Mouse (Mus musculus) cerebellum, postnatal 36 days (tissue): ENCODE results near the gene Arhgap19.

Experiments used
- DNase-seq, 2 experiments: peaks; one replicate each; pipeline ENCODE4 v3.0.0; 2021 to 2022; ENCODE audit warnings: mixed read lengths in 2 of 2

The Arhgap19 gene

DNA sequence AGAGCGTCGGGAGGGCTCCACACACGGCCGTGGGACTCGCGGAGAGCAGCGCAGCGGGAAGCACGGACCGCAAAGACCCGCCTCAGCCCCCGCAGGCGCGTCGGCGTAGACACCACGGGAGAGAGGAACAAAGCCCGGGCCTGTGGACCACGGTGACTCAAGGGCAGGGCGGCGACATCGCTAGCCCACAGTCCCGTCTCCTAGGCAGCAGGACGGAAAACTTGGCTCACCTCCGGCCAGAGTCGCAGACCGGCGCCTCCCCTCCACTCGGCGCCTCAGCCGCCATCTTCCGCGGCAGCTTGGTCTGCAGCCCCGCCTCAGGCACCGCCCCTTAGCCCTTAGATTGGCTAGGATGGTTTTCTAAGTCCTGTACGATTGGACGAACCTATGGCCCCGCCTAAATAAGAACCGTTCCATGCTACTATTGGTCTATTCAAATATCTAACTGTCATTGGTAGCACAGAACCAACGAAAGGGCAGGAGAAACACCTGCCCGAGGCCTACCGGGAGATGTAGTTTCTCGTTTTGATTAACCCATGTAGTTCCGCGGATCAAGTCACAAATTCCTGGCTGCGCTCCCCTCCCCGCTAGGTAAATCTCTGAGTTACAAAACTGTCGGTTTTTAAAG is at the start of gene Arhgap19:
Arhgap19 (minus strand) TSS at position 306 of the 628 bp plus-strand sequence.
- peak; percentile 87 for DNase-seq

DNA sequence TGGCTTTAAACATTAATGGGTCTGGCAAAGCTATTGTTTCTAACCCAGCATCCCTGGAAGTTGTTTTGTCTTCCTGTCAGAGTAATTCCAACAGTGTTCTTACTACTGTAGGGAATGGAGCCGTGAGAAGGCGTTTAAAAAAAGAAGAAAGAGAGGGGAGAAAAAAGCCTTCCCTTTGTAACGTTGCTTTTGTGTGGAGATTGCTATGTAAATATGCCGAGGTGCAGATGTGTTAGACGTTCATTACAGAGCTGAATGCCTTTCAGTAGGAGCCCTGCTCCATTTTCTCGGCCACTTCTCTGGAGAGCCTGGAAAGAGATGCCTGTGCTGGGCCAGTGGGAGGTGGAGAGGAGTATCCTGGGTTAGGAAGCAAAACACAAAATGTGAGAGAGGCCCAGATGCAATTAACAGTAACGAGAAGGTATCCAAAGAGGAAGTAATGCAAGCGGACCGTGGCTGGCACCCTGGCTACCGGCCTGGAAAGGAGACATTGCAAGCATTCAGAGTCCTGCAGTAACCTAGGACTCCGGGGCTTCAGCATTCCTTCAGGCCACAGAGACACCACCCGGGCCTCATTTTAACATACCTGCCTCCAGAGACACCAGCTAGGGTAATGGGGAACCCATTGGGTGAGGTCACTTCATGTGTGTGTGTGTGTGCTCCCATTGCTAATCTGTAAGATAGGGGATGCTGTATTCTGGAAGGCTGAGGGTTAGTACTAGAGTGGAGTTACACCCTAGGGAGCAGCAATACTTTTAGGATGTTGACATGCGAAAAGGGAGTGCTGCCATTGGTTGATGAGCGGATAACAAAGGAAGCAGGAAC is 49.1 kb upstream of the Arhgap19 start:
- no peak for DNase-seq

DNA sequence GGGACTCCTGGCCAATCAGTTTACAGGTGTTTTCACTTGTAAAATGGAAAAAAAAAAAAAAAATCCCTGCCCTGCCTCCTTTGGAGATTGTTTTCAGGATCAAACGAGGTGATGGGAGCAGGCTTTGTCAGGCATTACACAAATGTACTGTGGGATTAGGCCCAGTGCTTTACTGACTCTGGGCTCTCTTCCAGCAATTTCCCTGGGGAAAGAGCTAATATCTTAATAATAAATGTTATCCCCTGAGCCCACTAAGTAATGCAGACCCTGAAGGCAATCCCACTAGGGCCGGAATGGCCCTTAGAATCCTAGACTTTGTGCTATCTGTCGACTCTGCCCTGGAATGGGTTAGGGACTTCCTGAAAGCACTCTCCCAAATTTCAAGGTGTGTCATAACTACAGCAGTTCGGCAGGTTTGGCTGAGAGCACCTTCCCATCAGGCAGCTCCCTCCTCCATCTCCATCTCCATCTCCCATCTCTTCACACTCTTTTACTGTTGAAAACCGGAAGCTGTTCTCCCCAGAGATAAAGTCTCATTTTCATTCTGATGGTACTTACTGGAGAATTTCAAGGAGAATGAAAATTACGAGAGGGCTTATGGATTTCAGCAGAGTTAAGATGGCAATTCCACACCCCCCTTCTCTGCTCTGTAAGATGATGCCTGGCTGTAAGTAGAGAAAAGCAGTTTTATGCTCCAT is 48.3 kb upstream of the Arhgap19 start:
- DNase-seq, result no peak

DNA sequence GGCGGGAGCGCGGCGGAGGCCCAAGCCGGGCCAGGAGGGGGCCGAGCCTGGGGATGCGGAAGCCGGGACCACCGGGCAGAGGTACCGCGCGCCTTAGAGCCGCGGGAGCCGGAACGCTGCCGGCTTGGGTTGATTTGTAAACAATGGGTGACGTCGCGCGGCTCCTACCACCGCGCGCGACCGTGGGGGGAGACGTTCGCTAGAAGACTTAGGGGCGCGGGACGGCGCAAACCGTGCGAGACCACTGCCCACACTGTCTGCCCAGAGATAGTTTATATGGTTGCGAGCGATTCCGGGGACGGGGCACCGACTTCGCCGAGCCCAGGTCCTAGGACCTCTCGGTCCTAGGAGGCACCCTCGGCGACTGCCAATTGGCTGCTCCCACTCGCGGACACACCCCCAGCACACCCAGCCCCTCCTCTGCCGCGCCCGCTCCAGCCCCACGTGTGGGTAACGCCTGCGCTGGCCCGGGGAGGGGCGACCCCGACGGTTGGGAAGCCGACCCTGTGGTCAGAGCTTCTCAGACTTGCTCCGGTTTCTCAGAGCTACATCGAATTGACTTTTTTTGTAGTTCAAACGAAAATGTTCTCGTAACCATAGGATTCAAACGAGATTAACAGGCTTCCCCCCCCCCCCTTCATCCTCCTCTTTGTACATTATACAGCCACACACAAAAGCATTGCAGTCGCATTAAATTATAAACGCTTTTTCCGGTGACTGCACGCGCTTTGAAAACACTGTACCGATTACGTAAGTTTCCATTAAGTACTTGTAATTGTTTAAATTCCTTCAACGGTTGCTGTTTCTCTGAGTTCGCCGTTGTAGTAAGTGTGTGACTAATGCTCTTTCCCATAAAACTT is 46.4 kb upstream of the Arhgap19 start, which contains the start of gene Frat2:
Frat2 (minus strand) TSS at position 141 of the 860 bp plus-strand sequence.
- DNase-seq, result peak; percentile 86 to 87

DNA sequence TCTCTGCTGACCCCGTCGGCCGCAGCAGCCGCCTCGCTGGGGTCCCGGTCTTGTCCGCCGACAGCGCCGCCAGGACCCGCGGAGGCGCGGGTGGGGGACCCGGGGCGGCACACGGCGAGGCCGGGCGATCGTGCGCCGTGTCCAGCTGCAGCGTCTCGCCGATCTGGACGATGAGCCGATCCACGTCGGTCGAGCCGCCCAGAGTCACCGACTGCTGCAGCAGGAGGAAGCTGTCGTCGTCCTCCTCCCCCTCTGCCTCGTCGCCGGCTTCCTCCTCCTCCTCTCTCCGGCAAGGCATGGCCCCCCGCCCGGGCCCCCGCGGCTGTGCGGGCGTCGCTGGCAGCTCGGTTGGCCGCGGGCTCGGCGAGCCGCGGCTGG is 45.8 kb upstream of the Arhgap19 start:
- peak in 1 of 2 experiments; percentile 46 for DNase-seq

DNA sequence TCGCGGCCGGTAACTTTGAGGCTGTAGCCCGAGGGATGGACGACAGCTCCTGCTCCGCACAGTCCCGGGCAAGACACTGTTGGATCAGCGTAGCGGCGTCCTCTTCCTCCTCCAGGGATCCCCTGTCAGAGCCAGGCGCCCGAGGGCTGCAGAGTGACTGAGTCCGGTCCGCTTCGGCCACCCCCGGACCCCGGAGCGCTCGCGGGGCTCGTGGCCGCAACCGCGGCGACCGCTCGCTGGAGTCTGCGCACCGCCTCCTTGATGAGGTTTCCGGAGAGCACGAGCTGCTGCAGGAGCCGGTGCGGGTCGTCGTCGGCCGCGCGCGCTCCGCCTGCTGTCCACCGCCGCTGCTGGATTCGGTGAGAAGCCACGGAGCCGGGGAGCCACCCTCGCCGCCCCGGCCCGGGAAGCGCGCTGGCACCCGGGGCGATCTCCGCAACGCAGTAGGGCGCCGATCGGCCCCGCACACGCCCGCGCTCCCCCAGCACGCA is 45.3 kb upstream of the Arhgap19 start:
- peak; percentile 48 to 55 for DNase-seq

DNA sequence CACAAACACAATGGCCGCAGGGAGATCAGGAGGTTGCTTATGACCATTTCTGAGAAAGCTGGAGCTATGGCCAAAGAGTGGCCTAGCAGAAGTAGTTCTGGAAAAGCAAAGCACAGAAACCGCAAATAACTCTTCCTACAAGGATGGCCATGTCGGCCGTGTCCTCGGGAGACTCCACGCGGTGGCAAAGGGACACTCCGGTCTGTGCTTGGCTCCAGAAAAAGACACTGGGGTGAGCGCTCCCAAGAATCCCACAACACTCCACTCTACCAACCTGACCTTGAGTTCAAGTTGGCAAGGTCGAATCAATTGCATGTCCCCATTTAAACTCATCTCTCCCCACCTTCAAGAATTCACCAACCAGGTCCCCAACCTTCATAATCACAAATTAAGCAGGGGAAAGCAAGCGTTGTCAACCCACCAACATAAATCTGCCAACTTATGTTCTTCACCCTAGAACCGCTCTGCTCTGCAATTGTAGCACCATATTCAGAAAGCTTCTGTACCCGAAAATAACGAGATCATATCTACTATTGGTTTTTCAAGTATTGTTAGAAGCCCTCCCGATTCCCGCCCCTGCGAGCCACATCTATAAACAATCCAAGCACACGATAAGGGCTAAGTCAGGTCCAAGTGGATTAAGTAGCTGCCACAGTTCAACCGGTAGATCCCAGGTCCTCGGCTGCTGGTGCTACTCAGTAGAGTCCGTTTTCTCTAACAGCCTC is 44.7 kb upstream of the Arhgap19 start:
- DNase-seq, result peak; percentile 40 to 50

DNA sequence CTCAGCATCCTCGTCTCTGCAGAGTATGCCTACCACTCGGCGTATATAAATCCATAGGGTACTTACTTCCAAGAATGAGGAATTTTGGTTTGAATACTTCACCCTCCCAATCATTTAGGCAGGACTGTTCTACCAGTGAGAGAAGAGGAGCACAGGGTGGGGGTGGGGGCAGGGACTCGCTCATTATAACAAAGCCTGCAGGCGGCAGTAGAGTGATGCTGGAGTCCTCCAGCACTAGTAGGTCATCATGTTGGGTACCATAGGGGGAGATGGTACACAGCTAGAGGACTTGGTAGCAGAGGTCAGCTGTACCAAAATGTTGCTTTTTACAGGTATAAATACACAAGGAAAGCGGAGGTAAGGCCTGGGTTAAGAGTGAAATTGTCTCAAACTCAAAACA is 42.5 kb upstream of the Arhgap19 start:
- DNase-seq, result no peak

DNA sequence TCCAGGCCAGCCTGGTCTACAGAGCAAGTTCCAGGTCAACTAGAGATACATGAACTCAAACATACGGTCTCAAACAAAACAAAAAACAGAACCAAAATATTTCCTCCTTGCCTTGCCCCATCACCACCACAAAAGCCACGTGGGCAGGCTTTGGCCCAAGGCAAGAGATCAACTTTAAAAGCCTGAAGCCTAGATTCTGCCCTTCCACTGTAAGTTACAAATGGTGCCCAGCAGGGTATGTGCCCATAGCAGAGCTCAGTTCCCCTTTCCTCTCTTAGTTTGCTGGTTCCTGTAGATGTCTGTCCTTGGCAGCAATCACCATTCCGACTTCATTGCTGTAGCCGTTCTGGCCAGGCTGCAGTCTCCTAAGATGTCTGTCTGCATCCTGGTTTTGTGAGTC is 40.9 kb upstream of the Arhgap19 start:
- no peak for DNase-seq

DNA sequence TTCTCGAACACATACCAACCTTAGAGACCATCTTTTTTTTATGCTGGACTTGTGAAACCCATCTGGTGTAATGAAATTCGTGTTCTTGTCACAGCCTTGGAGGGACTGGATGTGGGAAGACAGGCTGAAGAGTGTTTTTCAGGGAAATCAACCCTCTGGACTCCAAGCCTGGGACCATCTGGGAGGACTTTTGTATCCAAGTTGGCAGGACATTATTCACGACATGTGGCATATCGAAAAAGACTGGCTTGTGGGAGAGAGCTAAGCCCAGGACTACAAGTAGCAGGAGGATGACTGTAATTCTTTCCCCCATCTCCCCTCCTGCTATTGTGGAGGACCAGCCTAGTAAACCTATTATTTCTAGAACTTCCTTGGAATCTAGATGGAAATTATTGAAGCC is 40.3 kb upstream of the Arhgap19 start:
- peak; percentile 43 to 52 for DNase-seq

DNA sequence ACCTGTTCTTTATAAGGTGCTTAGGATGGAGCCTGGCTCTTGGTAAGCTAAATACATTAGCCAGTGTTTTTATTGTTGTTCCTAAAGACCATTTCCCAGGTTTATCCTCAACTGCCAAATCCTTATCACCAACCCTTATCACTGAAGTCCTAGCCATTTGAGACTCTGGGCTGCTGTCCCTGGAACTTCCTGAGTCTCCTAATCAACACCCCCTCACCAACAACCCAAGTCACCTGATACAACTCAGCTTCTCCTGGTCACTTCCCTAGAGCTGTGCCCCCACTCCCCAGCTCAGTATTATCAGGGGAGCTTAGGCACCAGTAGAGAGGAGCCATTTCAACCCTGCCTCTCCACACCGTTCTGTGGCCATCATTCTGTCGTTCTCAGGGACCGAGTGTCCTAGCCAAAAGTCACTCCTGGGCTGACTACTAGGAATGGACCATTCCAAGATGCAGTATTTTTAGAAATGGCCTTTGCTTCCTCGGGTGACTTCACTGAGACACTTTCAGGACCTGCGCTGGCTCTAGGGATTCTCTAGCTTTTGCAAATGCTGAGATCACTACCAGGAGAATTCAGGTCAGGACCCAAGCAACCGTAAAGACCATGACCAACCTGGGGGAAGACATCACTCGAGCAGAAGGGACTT is 39.4 kb upstream of the Arhgap19 start:
- no peak for DNase-seq

DNA sequence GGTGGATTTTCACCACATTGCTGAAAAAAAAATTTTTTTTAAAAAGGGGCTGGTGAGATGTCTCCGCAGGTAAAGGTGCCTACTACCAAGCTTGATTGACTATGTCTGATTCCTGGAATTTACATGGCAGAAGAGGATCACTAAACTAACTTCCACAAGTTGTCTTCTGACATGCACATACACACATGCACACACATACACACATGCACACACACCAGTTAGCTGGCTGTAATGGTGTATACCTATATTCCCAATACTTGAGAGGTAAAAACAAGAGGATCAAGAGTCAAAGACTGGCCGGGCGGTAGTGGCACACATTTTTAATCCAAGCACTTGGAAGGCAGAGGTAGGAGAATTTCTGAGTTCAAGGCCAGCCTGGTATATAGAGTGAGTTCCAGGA is 37.8 kb upstream of the Arhgap19 start:
- DNase-seq, result no peak

DNA sequence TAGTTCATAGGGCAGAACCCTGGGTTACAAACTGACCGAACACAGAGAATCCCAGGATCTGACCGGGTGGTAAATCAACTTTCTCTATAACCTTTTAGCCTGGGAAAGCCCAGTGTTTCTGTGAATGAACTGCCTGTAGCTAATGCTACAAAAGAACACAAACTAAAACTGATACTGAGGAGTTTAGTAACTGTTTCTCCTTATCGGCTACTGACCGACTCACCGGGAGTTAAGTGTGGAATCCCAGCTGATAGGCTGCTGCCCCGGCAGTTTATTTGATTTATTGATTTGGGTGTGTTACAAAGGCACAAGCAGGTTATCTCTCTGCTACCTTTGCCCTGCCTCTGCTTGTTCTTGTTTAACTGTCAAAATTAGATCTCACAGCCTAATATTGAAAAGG is 37.0 kb upstream of the Arhgap19 start:
- no peak for DNase-seq

DNA sequence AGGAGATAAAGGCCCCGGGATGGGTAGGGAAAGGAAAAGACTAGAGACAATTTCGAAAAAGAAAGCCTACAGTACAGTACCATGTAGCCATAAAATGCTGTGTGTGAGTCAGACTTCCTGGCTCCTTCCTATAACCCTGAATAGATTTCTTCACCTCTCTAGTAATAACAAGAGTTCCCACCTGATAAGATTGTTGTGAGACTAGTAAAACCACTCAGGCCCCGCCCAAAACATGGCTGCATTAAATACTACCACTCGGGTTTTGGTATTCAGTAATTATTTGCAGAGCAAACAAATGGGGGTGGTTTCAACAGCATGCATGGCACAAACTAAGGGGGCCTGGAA is 36.0 kb upstream of the Arhgap19 start:
- no peak for DNase-seq

DNA sequence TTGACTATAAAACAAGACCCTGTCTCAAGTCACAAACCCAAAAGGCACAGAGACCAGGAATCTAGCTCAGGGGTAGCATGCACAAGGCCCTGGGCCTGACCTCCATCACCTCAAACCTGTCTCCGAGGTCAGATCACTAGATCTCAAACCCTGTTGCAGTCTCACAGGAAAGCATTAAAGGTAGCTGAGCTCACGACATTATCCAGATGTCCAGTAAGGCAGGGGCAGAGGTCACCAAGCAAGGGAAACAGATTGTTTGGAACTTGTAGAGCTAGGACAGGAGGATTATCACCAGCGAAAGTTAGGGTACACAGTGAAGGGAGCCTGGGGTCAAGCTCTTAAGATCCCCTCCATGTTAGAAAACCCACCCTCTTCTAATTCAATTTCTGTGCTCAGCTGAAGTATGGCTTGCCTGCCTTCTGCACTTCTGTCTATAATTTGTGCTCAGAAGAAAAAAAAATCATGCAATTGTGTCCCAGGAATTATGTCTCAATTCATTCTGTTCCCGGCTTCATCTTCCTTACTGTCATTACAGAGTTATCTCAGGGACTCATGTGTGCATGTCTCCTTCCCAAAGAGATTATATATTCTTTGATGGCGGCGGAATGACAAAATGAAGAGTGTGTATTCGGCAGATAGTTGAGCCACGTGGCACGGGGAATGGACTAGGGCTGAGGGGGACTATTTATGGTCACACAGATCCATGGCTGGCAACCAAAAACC is 35.5 kb upstream of the Arhgap19 start:
- DNase-seq, result no peak

DNA sequence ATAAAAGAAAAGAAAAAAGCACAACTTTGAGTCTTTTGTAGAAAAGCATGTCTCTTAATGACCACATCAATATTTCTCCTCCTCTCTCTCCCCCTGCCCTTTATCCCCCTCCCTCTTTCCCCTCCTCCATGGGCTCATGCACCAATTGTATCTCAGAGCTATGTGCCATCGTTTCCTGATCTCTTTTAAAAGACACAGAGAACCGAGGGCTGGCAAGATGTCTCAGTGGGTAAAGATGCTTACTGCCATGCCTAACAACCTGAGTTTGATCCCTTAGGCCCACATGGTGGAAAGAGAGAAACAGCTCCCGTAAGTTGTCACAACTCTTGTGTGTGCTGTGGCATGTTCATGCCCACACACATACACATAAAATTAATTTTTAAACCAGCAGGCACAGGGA is 34.9 kb upstream of the Arhgap19 start:
- no peak for DNase-seq

DNA sequence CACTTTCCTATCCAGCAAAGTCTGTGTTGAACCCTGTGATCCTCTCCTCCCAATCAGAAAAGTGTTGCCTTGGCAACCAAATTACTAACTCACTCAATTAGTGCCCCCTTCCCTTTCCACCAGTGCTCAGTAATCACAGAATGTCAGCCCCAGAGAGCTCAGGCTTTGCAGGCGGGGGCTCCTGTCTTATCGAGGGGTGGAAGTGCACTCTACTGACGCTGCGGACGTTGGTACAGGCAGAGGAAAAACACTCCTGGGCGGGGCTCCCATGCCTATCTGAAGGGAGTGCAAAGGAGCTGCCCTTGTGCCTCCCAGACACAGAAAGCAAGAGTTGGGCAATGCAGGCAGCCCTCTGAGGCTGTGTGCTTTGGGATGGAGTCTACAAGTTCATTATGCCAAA is 34.0 kb upstream of the Arhgap19 start:
- DNase-seq, result no peak

DNA sequence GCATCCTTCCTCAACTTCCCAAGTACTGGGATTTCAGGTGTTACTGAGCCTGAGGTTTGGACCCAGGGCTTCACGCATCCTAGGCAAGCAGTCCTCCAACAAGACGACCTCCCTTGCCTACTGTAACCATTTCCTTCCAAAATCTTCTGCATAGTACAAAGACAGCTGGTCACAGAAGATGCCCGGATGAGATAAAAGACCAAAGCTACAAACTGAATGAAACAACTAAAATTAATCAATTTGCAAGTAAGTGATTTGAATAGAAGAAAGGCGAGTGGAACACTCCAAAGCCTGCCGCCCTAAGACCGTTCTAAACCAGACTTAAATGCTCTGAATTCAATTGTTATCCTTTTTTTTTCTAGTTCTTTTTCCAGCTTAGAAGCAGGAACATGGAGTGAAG is 33.6 kb upstream of the Arhgap19 start:
- DNase-seq, result no peak

DNA sequence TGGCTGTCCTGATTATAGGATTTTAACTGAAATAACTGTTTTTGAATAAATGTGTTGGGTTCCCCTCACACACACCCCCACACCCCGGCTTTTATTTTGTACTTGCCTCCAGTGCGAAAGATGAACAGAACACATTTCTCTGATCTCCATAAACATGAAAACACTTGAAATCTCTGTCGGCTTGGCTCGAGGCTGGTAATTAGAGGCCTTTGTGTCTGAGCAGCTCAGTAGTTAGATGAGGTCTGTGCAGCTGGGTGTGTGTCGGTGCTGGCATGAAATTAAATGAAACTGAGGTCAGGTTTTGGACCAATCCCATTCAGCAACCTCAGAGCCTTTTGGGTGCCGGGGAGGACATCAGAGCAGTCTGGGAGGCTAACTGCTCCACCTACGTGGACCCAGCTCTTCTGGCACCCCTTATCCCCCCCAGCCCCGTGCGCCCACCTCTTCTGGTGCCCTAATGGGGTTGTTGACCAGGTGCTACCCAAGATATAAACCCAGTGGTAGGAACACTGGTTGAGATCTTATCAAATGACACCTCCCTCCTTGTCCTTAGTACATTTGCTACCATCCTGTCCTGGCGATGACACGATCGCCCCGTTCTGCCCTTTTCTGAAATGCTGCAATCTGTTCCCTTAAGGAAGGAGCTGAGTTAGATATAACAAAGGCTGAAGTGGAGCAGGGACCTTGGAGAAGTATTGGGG is 30.8 kb upstream of the Arhgap19 start:
- no peak for DNase-seq

DNA sequence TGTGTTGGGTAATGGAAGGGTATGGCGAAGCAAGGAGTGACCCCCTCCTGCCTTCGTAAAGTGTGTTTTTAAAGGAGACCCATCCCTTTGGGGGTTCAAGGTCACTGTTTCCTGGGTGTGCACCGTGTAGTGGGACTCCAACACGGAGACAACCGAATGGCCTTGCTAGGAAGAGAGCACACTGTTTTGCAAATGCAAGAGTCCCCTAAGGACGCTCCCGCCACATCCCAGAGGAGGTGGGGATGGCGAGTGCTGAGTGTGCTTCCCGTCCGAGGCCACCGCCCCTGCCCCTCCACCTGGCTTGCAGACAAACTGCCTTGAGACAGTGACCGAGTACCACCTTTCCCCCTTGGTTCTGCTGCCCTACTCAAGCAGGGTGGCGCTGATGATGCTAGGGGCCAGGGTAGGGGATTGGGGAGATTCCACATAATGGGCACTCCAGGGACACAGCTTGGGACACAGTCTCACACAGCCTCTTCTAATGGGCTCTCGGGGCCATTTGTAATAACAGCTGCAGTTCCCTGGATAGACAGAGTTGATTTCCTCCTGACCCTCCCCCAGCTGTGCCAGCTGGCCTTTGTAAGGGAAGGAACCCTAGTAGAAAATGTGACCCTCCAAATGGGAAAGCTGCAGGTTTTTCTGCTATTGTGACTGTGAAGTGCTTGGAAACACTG is 30.0 kb upstream of the Arhgap19 start:
- no peak for DNase-seq
